Mouse (Mus musculus): ENCODE measurements around the gene Fcrlb.

Fcrlb gene

DNA sequence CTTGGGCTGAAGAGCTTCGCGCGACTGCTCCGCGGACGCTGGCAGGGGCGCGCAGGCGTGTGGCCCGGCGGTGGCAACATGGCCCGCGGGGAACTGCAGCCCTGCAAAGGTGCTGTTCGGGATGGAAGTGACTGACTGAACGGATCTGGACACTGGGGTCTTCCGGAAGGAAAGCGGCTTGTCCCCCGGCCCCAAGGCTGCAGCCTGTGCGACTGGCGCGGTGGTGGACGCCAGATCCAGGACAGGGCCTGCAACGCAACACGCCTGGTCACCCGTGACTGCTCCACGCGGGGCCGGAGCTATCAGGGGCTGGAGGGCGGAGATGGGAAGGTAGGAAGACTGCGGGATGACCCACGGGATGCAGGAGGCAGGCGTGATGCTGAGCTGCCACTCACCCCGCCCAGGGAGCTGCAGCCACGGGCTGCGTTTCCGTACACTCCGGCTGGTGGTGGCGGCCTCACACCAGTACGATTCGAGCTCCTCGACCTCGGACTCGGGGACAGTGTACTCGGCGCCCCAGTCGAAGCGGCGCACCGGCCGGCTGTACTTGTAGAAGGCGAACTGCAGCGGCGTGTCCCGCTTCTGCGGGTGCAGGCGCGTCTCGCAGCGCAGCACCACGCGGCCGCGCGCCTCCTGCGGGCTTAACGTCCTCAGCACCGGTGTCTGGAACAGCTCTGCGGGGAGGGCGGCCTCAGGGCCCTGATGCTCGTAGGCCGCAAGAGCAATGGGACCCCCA lies 5.1 kb downstream of the Fcrlb start:
- WGBS, result 2% methylated on average over 71 of the region's 71 CpGs

DNA sequence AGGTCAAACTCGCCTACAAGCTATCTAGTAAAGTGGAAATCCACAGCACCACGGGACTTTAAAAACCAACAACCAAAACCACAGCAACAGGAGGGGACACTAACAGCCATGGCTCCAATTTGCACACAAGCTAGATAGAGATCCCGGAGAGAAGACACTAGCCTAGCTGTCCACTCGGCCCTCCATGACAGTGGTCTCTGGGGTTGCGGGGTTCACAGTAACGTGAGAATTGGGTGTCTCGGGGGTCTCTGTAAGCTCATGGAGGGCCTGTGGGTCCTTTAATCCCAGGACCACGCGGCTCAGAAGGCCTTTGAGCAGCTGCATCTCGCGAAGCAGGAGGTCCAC lies 5.7 kb downstream of the Fcrlb start:
- 32% methylated on average over 11 of the region's 11 CpGs for WGBS

- WGBS, result 69% methylated on average over 5 of the region's 5 CpGs
These were observed 9.3 kb downstream of the Fcrlb start for GRCm38 (mm10) chr1:170903485-170903884.

DNA sequence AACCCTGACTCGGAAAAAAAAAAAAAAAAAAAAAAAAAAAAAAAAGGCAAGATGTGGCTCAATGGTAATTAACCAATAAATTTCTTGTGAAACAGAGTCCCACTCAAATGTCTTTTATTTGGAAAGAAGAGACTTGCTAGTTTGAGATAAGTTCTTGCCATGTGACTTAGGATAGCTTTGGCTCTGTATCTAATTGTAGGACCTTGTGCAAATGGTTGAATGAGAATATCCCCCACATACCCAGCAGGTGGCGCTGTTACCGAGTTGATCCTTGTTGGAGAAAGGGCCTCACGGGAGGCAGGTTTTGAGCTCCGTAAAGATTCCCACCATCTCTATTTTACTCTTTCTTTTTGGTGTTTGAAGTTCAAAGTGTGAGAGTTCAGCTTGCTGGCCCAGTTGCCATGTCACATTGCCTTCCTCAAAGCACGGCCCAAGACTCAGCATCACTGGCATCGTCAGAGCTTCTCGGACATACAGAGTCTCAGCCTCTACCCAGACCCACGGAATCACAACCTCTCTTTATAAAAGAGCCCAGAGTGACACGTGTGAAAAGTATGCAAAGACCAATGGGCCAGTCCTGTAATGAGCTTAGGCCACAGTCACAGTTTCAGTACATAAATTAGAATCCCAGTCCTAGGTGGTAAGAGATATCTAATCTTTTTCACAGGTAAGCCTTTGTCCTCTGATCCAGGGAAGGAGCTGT lies 11.1 kb downstream of the Fcrlb start:
- 30% methylated on average over 10 of the region's 10 CpGs for WGBS

DNA sequence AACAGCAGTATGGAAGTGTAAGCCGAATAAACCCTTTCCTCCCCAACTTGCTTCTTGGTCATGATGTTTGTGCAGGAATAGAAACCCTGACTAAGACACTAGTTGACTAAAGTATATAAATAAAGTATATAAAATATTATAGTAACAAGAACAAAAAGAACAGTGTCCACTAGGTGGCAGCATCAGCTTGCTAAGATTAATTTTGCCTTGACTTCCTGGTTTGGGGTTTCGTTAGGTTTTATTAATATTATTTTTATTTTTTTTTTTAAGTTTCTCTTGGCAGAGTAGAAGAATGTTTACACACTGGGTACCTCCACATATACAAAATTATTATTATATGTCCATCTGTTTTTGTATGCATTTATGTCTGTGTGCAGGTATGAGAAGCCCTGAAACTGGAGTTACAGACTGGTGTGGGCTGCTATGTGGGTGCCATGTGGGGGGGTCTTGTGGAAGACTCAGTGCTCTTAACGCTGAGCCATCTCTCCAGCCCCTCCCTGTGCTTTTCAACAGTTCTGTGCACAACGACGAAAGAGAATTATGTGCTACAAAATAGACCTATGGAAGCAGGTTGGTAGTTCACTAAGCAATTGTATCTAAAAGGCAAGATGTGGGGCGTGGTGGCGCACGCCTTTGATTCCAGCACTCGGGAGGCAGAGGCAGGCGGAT lies 11.8 kb downstream of the Fcrlb start:
- 21% methylated on average over 10 of the region's 10 CpGs for WGBS

GRCm38 (mm10) chr1:170898413-170899075 lies 14.2 kb downstream of the Fcrlb start:
- WGBS, result 74% methylated on average over 16 of the region's 16 CpGs

DNA sequence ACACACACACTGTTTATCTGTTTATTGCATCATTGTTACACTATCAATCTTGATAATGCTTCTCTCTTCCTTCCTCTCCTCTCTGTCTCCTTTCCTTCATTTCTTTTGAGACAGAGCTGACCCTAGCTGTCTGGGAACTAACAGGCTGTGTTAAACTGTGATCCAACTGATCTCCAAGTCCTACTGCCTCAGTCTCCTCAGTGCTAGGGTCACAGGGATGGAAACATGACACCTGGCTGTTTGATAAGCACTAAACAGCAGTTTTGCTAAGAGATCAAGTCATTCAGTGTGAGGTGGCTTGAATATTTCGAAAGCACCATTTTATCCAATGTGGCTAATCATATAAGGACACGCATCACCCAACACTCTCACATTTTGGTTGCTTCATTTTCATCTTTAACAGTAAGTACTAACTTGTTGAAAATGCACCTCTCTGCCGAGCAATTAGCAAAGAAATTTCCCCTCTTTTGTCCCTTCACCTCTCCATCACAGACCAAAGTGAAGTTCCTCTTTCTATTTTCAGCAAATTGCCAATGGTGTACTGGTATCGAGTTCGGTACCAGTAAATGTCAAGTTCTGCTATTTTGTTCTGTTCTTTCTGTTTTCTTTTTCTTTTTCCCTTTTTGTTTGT lies 16.0 kb downstream of the Fcrlb start:
- 88% methylated on average over 5 of the region's 5 CpGs for WGBS

DNA sequence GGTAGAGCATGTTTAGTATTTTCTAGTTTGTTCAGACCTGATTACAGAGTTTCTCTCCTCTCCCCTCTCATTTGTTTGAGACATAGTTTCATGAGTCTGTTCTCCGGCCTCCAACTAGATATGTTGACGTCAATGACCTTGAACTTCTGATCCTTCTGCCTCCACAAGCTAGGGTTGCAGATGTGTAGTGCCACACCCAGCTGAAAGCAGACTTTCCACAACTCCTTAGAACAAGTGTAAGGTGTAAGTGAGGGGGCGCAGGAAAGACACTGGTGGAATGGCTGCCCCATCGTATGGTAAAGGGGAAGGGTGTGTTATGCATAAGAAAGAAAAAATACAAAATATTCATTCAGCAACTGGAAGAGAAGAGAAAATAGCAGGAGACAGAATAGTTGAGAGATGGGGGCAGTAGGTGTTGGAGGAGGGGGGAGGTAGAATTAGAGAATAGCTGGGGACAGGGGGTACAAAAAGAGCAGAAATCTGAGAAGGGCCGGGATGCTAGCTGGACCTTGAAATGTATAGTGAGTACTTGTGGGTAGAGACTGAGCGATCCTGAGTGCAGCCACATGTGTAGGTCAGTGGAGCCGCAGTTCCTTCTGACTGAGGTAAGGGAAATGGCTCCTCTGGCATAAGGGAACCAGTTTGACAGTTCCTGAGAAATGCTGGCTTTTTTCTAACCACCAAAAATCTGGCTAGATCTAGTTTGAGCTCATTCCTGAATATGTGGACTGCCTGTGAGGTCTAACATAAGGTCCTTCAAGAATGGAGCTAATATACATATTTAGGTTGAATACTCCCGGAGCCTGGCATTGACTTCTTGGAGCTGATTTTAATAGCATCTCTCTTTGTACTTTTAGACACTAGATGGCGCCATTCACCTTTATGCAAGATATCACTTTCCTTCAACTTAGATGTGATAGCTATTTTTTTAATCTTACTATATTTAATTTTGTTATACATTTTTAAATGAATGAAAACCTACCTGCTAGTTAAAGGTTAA lies 17.8 kb downstream of the Fcrlb start:
- WGBS, result 65% methylated on average over 9 of the region's 9 CpGs

DNA sequence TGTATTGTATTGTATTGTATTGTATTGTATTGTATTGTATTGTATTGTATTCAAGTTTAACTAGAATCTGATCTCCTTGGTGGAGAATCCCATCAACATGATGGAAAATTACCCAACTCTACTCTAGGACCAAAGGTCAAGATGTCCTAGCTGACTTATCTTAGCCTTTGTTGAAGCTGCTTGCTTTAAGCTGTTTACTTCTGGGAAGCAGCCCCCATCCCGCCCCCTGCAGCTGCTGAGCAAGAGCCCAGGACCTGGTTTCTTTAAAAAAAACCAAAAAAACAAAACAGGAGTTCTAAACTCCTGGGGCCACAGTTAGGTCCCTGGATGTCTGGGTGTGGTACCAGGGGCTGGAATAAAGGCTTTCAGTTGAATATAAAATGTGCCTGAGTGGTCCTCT lies 20.5 kb downstream of the Fcrlb start:
- WGBS, result 84% methylated on average over 1 of the region's 1 CpGs

- WGBS, result 54% methylated on average over 2 of the region's 2 CpGs
These were observed 21.1 kb downstream of the Fcrlb start for GRCm38 (mm10) chr1:170891646-170892045.

DNA sequence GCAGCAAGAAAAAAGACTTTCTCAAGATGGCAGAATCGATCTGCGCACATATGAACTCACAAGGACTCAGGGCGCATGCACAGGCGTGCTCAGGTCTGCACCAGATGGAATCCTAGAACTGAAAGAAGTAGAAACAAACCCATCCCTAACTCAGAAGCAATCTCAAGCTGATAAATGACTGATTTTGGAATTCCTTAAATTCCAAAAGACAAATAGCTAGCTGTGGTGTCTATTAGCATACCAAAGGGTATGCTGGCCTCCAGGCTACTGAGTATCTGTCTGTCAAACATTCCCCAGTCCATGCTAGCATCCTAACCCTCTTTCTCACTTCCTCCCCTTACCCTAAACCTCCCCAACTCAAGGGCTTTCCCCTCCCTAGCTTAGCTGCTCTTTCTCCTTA lies 23.4 kb downstream of the Fcrlb start:
- WGBS, result 82% methylated on average over 4 of the region's 4 CpGs

- WGBS, result 40% methylated on average over 6 of the region's 6 CpGs
These were observed 26.7 kb downstream of the Fcrlb start for GRCm38 (mm10) chr1:170886044-170886458.

- under 1% methylated on average over 46 of the region's 46 CpGs for WGBS
These were observed 27.7 kb downstream of the Fcrlb start, which contains the start of the genes Gm26620 and Dusp12 for GRCm38 (mm10) chr1:170884978-170885561. Gene Gm26620 (plus strand): TSS chr1:170885065. Gene Dusp12 (minus strand): TSS chr1:170885540.

DNA sequence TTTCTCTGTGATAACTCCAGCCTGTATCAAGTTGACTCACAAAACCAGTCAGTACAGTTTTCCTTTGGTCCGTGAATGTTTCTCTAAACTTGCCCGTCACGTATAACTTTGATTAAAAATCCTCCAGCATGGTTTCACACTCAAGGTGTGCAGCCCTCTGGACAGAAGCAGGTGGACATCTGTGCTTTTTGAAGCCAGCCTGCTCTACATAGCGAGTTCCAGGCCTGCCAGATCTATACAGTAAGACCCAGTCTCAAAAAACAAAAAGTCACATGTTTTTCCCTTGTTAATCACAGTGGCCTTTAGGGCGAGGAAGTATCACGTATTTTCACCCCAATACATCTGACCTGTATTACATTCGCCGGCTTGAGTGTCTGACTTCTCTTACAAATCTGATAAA lies 28.4 kb downstream of the Fcrlb start:
- WGBS, result 17% methylated on average over 8 of the region's 8 CpGs

- WGBS, result 87% methylated on average over 5 of the region's 5 CpGs
These were observed 29.7 kb downstream of the Fcrlb start for GRCm38 (mm10) chr1:170882915-170883485.

DNA sequence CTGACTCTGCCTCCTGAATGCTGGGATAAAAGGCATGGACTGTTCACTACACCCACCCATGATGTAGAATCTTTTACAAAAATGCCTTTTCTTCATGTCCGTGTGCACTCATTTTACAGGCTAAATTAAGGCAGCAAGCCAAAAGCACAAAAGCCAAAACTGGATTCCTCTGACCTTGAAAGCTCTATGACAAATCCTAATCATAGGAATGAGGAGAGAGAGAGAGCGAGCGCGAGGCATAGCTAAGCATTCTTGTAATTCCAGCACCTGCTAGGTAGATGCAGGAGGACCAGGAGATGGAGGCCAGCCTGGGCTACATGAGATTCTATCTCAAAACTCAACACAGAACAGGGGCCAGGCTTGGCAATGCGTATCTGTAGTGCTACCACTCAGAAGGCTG lies 35.8 kb downstream of the Fcrlb start:
- WGBS, result 87% methylated on average over 5 of the region's 5 CpGs

- 87% methylated on average over 3 of the region's 3 CpGs for WGBS
These were observed 37.1 kb downstream of the Fcrlb start for GRCm38 (mm10) chr1:170875676-170876075.

DNA sequence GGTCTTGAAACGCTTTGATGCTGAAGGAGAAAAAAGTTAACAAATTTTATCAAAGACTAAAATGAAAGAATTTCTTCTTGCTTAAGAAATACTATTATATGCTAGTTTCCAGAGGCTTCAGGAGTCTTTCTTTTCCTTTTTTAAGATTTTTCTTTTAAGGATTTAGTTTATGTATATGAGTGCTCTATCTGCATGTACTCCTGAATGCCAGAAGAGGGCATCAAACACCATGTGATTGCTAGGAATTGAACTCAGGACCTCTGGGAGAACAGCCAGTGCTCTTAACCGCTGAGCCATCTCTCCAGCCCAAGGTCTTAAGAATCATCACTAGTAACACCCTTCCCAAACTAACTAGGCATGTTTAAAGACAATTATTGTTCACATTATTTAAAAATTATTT lies 40.8 kb downstream of the Fcrlb start:
- WGBS, result 96% methylated on average over 2 of the region's 2 CpGs

GRCm38 (mm10) chr1:170871402-170871801 lies 41.3 kb downstream of the Fcrlb start:
- WGBS, result 95% methylated on average over 6 of the region's 6 CpGs

DNA sequence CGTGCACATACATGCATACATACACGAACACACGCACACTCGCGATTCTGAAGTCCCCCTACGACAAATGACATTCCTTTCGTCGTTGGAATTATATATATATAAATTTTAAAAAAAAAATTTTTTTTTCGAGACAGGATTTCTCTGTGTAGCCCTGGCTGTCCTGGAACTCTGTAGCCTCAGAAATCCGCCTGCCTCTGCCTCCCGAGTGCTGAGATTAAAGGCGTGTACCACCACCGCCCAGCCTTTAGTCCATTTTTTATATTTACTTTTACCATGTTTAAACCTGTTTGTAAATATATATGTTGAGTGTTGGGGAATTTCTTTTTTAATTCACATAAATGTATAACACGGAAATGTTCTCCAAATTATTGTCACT lies 43.8 kb downstream of the Fcrlb start:
- WGBS, result 10% methylated on average over 14 of the region's 14 CpGs

Data from cerebral cortex, adult 2 months (tissue).